ENCODE assay signal across 8 mouse cellular contexts in the genomic region with DNA sequence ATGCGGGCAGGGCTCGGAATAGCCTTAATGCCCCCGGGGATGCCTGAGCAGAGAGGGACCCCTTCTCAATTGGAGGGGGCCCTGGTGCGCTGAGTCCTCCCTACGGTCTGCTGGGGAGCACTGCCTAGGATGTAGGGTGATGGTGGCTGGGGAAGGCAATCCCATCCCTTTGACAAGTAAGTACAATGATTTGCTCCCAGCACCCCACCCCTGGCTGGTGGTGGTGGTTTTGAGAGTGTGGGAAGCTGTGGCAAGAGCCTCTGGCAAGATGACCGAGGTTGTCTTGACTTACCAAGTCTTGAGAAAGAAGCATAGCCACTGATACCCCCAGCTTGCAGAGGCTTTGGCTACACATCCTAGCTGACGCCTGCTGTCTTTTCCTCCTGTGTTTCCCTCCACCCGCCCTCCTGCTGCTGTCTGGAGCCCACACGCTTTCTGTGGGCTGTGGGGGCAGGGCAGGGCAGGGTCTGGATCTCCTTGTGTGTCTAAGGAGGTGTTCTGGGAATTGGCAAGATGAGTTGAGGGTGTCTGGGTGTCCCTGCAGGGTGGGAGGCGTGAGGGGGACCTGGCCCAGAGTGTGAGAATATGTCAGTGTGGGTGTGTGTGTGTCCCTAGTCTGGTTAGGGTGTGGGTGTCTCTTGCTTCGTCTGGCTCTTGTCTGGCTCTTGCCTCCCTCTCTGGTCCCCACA. TPM values are rescaled to one million over a fixed set of nuclear protein-coding genes. Genes with fewer than 3 reads are reported as not detected.
DNase-seq lines count a peak whose midpoint lies in the region; ATAC-seq lines count a peak whose summit lies in the region.

No protein-coding gene starts in this region.

- WGBS in heart, embryonic 14.5 days, result 34% methylated on average over 11 of the region's 11 CpGs
- 41% methylated on average over 11 of the region's 11 CpGs for WGBS in liver, embryonic 13.5 days (ENCODE audit: insufficient replicate concordance)

- no peak for ATAC-seq in heart, embryonic 14.5 days (ENCODE audit: insufficient number of reproducible peaks, insufficient read depth, low FRiP score, low read depth)
- ATAC-seq in liver, embryonic 13.5 days (ENCODE audit: low read depth), result no peak

- H3K27ac ChIP-seq in heart, embryonic 14.5 days (replicated peaks in 1 of 2; ENCODE audit: control insufficient read depth in 1 of 2, insufficient read depth in 1 of 2, low read depth in 2 of 2, low read length in 2 of 2), result peak overlapping the region; percentile 54 to 100
- H3K27ac ChIP-seq in liver, embryonic 13.5 days, result no peak overlapping the region

- no peaks in the 10 kb centered on the region for H3K27me3 ChIP-seq in heart, embryonic 14.5 days (ENCODE audit: control insufficient read depth, insufficient read depth, low read length)
- peaks cover 61% of the 10 kb centered on the region for H3K27me3 ChIP-seq in liver, embryonic 13.5 days

- peak; percentile 47 for DNase-seq in gastrocnemius, postnatal 14 days
- DNase-seq in gastrocnemius, postnatal 4 days (ENCODE audit: low spot score in 2 of 2), result no peak
- peak; percentile 46 for DNase-seq in thymus, postnatal 14 days
- DNase-seq in thymus, postnatal 25 days, result no peak
- no peak for DNase-seq in liver, embryonic 13.5 days
- DNase-seq in testis, postnatal 10 days (ENCODE audit: low spot score), result peak; percentile 70
- DNase-seq in gastrocnemius, postnatal 10 days, result no peak

- peak overlapping the region; percentile 72 for H3K4me2 ChIP-seq in heart, embryonic 14.5 days (ENCODE audit: low read length)
- H3K4me2 ChIP-seq in liver, embryonic 13.5 days, result peak overlapping the region; percentile 89

- peaks cover 77 to 79% of the 10 kb centered on the region in 2 experiments for H3K4me1 ChIP-seq in heart, embryonic 14.5 days (ENCODE audit: control insufficient read depth in 2 of 2, insufficient read depth in 2 of 2, low read length in 2 of 2)
- peaks cover 97% of the 10 kb centered on the region for H3K4me1 ChIP-seq in liver, embryonic 13.5 days (replicated peaks)

- H3K9me3 ChIP-seq in heart, embryonic 14.5 days (ENCODE audit: control insufficient read depth, low read length), result no peaks in the 10 kb centered on the region
- H3K9me3 ChIP-seq in liver, embryonic 13.5 days (replicated peaks), result no peaks in the 10 kb centered on the region

- H3K36me3 ChIP-seq in heart, embryonic 14.5 days (ENCODE audit: control insufficient read depth, insufficient read depth, low read length), result 0 out of 2 replicates have a peak, but pooled peaks cover 3% of the 10 kb centered on the region
- H3K36me3 ChIP-seq in liver, embryonic 13.5 days, result no peaks in the 10 kb centered on the region

- H3K4me3 ChIP-seq in heart, embryonic 14.5 days (ENCODE audit: control insufficient read depth in 1 of 2, insufficient read depth in 1 of 2, low read depth in 1 of 2, low read length in 2 of 2), result peak overlapping the region; percentile 4 to 86; a peak in 2 of 4 replicates
- peak overlapping the region; percentile 14; the same call in 1 of the 2 replicates for H3K4me3 ChIP-seq in liver, embryonic 13.5 days (replicated peaks)

- intact Hi-C loops in gastrocnemius, postnatal 14 days (cut with DNase I; ENCODE audit: low total_unique reads), result no loop called here

- peak overlapping the region; percentile 95 for H3K9ac ChIP-seq in heart, embryonic 14.5 days (ENCODE audit: low read length)
- 0 out of 2 replicates have a peak overlapping the region, but pooled peaks have one; percentile 63 for H3K9ac ChIP-seq in liver, embryonic 13.5 days

RNA-seq across cellular contexts. Expression of a gene that starts 12.5 kb away (rescaled TPM):
- 10 to 100 TPM; 13.7 to 19.7 TPM for total RNA-seq in gastrocnemius, postnatal 14 days (2021)
- 10 to 100 TPM; 44.6 to 45.9 TPM for total RNA-seq in gastrocnemius, postnatal 4 days (2021)
- polyA plus RNA-seq in heart, embryonic 14.5 days (2014; fragmentation: Nextera tagmentation; extraction: Ambion mirVana), result 31.4 and 33.4 TPM in 2 replicates
- polyA plus RNA-seq in liver, embryonic 13.5 days (2015; fragmentation: Nextera tagmentation; extraction: Ambion mirVana), result 3.4 and 3.8 TPM in 2 replicates
- total RNA-seq in gastrocnemius, postnatal 10 days (2021), result 10 to 100 TPM; 22.6 to 31.5 TPM

RNA-seq across cellular contexts. Expression of a gene that starts 32.5 kb away (rescaled TPM):
- total RNA-seq in gastrocnemius, postnatal 14 days (2021), result 1 to 10 TPM in 1 of 2 experiments, under 1 TPM in 1; 0.78 to 1.3 TPM
- 1 to 10 TPM; 6.8 to 7.5 TPM for total RNA-seq in gastrocnemius, postnatal 4 days (2021)
- 15.6 and 17.5 TPM in 2 replicates for polyA plus RNA-seq in heart, embryonic 14.5 days (2014; fragmentation: Nextera tagmentation; extraction: Ambion mirVana)
- polyA plus RNA-seq in liver, embryonic 13.5 days (2015; fragmentation: Nextera tagmentation; extraction: Ambion mirVana), result 69.1 and 79.8 TPM in 2 replicates
- 1 to 10 TPM; 2.3 to 3.5 TPM for total RNA-seq in gastrocnemius, postnatal 10 days (2021)

RNA-seq across cellular contexts. Expression of a gene that starts 42.7 kb away (rescaled TPM):
- not detected for total RNA-seq in gastrocnemius, postnatal 14 days (2021)
- total RNA-seq in gastrocnemius, postnatal 4 days (2021), result under 1 TPM in 1 of 2 experiments, not detected in 1; 0.69 TPM
- polyA plus RNA-seq in heart, embryonic 14.5 days (2014; fragmentation: Nextera tagmentation; extraction: Ambion mirVana), result 1.00 and 2.3 TPM in 2 replicates
- not detected in 2 replicates for polyA plus RNA-seq in liver, embryonic 13.5 days (2015; fragmentation: Nextera tagmentation; extraction: Ambion mirVana)
- total RNA-seq in gastrocnemius, postnatal 10 days (2021), result not detected

Comparison
In these comparisons a context has a peak if more than half of its experiments do, and no peak if none do; other contexts are left out.
1. DNase-seq: peak in gastrocnemius, postnatal 14 days (single experiment), thymus, postnatal 14 days (single experiment) and testis, postnatal 10 days (single experiment); none in gastrocnemius, postnatal 4 days (0 of 2), thymus, postnatal 25 days (single experiment), liver, embryonic 13.5 days (single experiment) and gastrocnemius, postnatal 10 days (single experiment).